Mouse (Mus musculus): Measurements from ENCODE around the gene 4930596D02Rik.

Gene 4930596D02Rik

GRCm38 (mm10) chr14:35811878-35812277 lies at the start of gene 4930596D02Rik:
Gene 4930596D02Rik, minus strand, starts transcription at chr14:35811978.
- DNase-seq (ENCODE audit: low read depth, low spot score), result no peak

GRCm38 (mm10) chr14:35853254-35853653 lies 41.5 kb upstream of the 4930596D02Rik start:
- no peak for DNase-seq (ENCODE audit: low read depth, low spot score)

GRCm38 (mm10) chr14:35845271-35845670 lies 33.5 kb upstream of the 4930596D02Rik start:
- DNase-seq (ENCODE audit: low read depth, low spot score), result no peak

GRCm38 (mm10) chr14:35842111-35842721 lies 30.4 kb upstream of the 4930596D02Rik start:
- DNase-seq (ENCODE audit: low read depth, low spot score), result no peak

- no peak for DNase-seq (ENCODE audit: low read depth, low spot score)
These were observed 19.0 kb downstream of the 4930596D02Rik start for GRCm38 (mm10) chr14:35792656-35793213.

- no peak for DNase-seq (ENCODE audit: low read depth, low spot score)
These were observed 31.7 kb downstream of the 4930596D02Rik start for GRCm38 (mm10) chr14:35780033-35780432.

GRCm38 (mm10) chr14:35773306-35773705 lies 38.5 kb downstream of the 4930596D02Rik start:
- no peak for DNase-seq (ENCODE audit: low read depth, low spot score)
